Mouse (Mus musculus) midbrain, embryonic 13.5 days (tissue): ENCODE data around the gene Rad9a. TPM values are rescaled to one million over a fixed set of nuclear protein-coding genes. Genes with fewer than 3 reads are reported as not detected.

Experiments used
- ATAC-seq: fragments of 200-750 bp; cut with Nextera tagmentation; 2 replicates; pipeline ENCODE4 v1.8.0; 2017; ENCODE audit warnings: mild to moderate bottlenecking, moderate TSS enrichment, moderate library complexity
- H3K27ac ChIP-seq: fragments of 300-500 bp; sonication (generic); 2 replicates; pipeline ENCODE4 v1.5.1; 2015; ENCODE audit warnings: inconsistent platforms, mild to moderate bottlenecking, moderate library complexity
- H3K27me3 ChIP-seq: fragments of 300-500 bp; sonication (generic); 2 replicates; pipeline ENCODE4 v1.6.1; 2015; ENCODE audit warnings: mild to moderate bottlenecking, inconsistent platforms
- H3K36me3 ChIP-seq: fragments of 300-500 bp; sonication (generic); 2 replicates; pipeline ENCODE4 v1.6.1; 2015; ENCODE audit warnings: mild to moderate bottlenecking, inconsistent platforms
- H3K4me1 ChIP-seq: fragments of 300-500 bp; sonication (generic); replicated peaks from 2 replicates; pipeline ENCODE4 v1.6.1; 2015; ENCODE audit warnings: inconsistent platforms
- H3K4me2 ChIP-seq: fragments of 300-500 bp; sonication (generic); replicated peaks from 2 replicates; pipeline ENCODE4 v1.6.1; 2015; ENCODE audit warnings: moderate library complexity, mild to moderate bottlenecking, inconsistent platforms
- H3K4me3 ChIP-seq: fragments of 300-500 bp; sonication (generic); replicated peaks from 2 replicates; pipeline ENCODE4 v1.5.1; 2015; ENCODE audit warnings: mild to moderate bottlenecking, inconsistent platforms
- H3K9ac ChIP-seq: fragments of 300-500 bp; sonication (generic); replicated peaks from 2 replicates; pipeline ENCODE4 v1.6.1; 2015; ENCODE audit warnings: mild to moderate bottlenecking, inconsistent platforms
- H3K9me3 ChIP-seq: fragments of 300-500 bp; sonication (generic); 2 replicates; pipeline ENCODE4 v1.6.1; 2016; ENCODE audit warnings: mild to moderate bottlenecking, inconsistent platforms
- WGBS: fragments of 180-500 bp; shearing (Covaris S2); methylation state at CpG from one replicate; pipeline ENCODE4 v1.1.7; 2015; 5-methylcytosine and 5-hydroxymethylcytosine counted together
- polyA plus RNA-seq: library from polyadenylated mRNA; unstranded; fragments of >200 nt; fragmentation: Nextera tagmentation; extraction: Ambion mirVana; gene quantifications from 2 replicates; pipeline ENCODE4 v1.2.1, GENCODE M21; 2015

Gene Rad9a
- polyA plus RNA-seq, 1 experiment from 2014 or later: 26.3 TPM

GRCm38 (mm10) chr19:4216041-4216685 lies 14.7 kb upstream of the Rad9a start:
- WGBS: 21% methylated on average over 14 of the region's 14 CpGs
- H3K36me3 ChIP-seq: no peaks in the 10 kb centered on the region
- H3K4me3 ChIP-seq: no peak overlapping the region; the same call in 1 of the 2 replicates
- H3K9ac ChIP-seq: no peak overlapping the region; the same call in 1 of the 2 replicates
- no peaks in the 10 kb centered on the region for H3K9me3 ChIP-seq
- H3K4me2 ChIP-seq: peak overlapping the region; percentile 28
- ATAC-seq: no peak
- peaks cover 80% of the 10 kb centered on the region for H3K27me3 ChIP-seq
- no peak overlapping the region for H3K27ac ChIP-seq
- H3K4me1 ChIP-seq: peaks cover 44% of the 10 kb centered on the region

DNA sequence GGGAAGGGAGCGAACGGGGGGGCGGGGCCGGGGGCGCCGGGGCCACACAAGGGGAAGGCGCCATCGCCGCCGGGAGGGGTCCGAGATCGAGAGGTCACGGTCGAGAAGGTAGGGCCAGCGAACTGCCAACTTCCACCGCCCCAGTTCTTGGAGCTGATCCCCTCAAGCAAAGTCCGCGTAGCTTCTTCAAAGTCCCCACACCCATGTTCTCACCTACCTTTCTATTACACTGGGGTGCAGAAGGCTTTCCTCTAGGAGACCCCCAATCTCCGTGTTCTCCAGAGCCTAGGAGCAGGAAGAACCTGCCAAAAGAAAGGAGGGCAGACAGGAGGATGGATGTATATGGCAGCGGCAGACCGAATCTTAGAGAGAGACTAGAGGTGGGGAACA lies 14.0 kb upstream of the Rad9a start:
- Histone ChIP-seq H3K36me3 (no peaks in the 10 kb centered on the region), H3K4me3 (peak overlapping the region; percentile 56), H3K9ac (peak overlapping the region; percentile 73), H3K27me3 (peaks cover 84% of the 10 kb centered on the region), H3K27ac (no peak overlapping the region), H3K9me3 (no peaks in the 10 kb centered on the region), H3K4me1 (peaks cover 44% of the 10 kb centered on the region), H3K4me2 (peak overlapping the region; percentile 96)
- WGBS: 14% methylated on average over 10 of the region's 21 CpGs
- ATAC-seq: no peak

DNA sequence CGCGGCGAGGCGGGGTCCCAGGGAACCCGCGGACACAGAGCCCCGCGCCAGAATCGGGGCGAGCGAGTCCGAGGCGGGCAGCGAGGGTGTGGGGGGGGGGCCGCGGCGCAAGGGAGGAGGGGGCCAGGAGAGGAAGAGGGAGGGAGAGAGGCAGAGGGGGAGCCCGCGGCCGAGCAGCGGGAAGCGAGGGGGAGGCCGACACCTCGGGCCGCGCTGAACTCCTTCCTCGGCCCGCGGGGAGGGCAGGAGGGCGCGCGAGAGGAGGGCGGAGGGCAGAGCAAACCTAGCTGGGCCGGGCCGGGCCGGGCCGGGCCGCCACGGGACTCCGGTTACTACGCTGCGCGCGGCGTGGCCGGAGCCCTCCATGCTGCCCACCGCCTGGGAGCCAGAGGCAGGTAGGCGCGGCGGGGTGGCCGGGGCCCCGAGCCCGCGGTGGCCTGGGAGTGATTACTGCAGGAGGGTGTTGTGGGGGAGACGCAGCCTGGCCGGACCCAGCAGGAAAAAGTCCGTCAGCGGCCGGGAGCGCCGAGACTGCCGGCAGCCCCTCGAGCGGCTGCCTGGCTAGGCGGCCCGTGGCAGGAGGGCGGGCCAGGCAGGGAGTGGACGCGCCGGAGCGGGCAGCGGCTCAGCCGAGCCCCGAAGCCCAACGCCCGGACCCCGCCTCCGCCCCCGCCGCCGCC lies 13.4 kb upstream of the Rad9a start:
- Histone ChIP-seq H3K27me3 (peaks cover 84% of the 10 kb centered on the region), H3K9ac (peak overlapping the region; percentile 73), H3K36me3 (no peaks in the 10 kb centered on the region), H3K4me3 (peak overlapping the region; percentile 56), H3K4me1 (peaks cover 44% of the 10 kb centered on the region), H3K4me2 (peak overlapping the region; percentile 96), H3K9me3 (no peaks in the 10 kb centered on the region), H3K27ac (no peak overlapping the region)
- peak; percentile 12; the same call in 1 of the 2 replicates for ATAC-seq
- whole genome bisulfite sequencing: 0% methylated on average over 57 of the region's 81 CpGs

GRCm38 (mm10) chr19:4214071-4214770 lies 12.8 kb upstream of the Rad9a start, which contains the start of the genes Clcf1 and AC109138.7:
TSS of gene Clcf1 (plus strand) at chr19:4214238.
TSS of gene AC109138.7 (plus strand) at chr19:4214357.
- Histone ChIP-seq H3K27ac (no peak within 1 kb of the TSS), H3K9ac (peak within 1 kb of the TSS; percentile 73), H3K4me2 (peak within 1 kb of the TSS; percentile 96), H3K4me1 (peaks cover 44% of the 10 kb centered on the region), H3K36me3 (no peaks in the 10 kb centered on the region), H3K9me3 (no peaks in the 10 kb centered on the region), H3K4me3 (peak within 1 kb of the TSS; percentile 56), H3K27me3 (peaks cover 81% of the 10 kb centered on the region)
- ATAC-seq: peak; percentile 66
- under 1% methylated on average over 49 of the region's 49 CpGs for WGBS

GRCm38 (mm10) chr19:4213524-4213974 lies 12.1 kb upstream of the Rad9a start:
- H3K4me1 ChIP-seq: peaks cover 44% of the 10 kb centered on the region
- H3K9ac ChIP-seq: 0 out of 2 replicates have a peak overlapping the region, but pooled peaks have one; percentile 7
- no peaks in the 10 kb centered on the region for H3K9me3 ChIP-seq
- H3K27me3 ChIP-seq: peaks cover 78% of the 10 kb centered on the region
- H3K27ac ChIP-seq: no peak overlapping the region
- 6% methylated on average over 9 of the region's 9 CpGs for WGBS
- H3K4me3 ChIP-seq: no peak overlapping the region
- H3K4me2 ChIP-seq: peak overlapping the region; percentile 96
- no peaks in the 10 kb centered on the region for H3K36me3 ChIP-seq
- no peak for ATAC-seq

DNA sequence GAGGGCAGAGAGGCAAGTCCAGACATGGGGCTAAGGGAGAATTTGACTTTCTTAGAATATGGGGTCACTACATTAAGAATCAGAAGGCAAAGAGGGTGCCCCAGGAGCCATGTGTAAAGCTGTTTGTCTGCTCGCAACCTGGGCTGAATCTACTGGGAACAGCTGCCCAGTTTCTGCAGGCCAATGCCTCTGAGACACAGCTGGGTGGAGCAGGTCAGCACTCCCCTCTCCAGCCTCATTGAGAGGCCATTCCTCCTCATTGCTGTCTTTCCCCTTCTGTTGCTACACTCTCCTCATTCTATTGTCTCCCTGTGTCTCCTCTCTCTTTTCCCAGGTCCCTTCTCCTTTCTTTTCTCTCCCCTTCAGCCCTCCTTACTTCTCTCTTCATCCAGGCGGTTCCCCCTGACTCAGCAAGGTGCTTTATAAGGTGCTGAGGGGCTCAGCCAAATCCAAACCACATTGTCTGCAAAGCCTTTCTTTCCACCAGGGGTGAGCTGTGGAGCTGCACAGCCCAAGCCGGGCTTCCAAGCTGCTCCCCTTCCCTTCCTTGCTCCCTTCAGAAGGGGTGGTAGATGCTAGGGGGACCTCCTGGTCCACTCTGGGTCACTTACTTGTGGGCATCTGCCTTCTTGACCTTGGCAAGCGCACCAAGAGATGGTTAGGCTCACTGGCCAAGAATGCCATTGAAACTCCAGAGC lies 10.6 kb upstream of the Rad9a start:
- 29% methylated on average over 4 of the region's 4 CpGs for WGBS
- H3K27me3 ChIP-seq: peaks cover 62% of the 10 kb centered on the region
- no peak overlapping the region for H3K4me2 ChIP-seq
- H3K27ac ChIP-seq: no peak overlapping the region
- H3K9ac ChIP-seq: no peak overlapping the region
- H3K9me3 ChIP-seq: no peaks in the 10 kb centered on the region
- H3K4me3 ChIP-seq: no peak overlapping the region
- H3K36me3 ChIP-seq: no peaks in the 10 kb centered on the region
- H3K4me1 ChIP-seq: peaks cover 41% of the 10 kb centered on the region
- no peak for ATAC-seq

DNA sequence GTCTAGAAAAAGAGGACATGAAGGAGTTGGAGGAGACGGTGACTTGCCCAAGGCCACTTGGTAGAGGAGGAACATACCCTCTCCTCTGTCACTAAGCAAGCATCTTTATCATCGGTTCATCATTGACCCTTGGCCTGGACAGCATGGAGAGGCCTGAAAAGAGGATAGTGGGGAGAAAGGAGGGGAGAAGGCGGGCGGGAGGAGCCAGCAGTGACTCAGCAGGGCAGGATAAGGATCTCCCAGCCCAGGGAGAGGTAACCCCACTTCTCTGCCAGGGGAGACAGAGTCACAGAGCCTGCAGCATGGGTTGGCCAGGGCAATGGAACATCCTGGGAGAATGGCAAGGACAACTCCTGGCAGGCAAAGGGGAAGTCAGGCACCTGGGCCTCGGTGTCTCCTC lies 7.1 kb upstream of the Rad9a start:
- ATAC-seq: no peak
- Histone ChIP-seq H3K27ac (no peak overlapping the region), H3K27me3 (peaks cover 49% of the 10 kb centered on the region), H3K4me3 (no peak overlapping the region), H3K36me3 (no peaks in the 10 kb centered on the region), H3K4me1 (peaks cover 12% of the 10 kb centered on the region), H3K4me2 (no peak overlapping the region), H3K9ac (no peak overlapping the region), H3K9me3 (no peaks in the 10 kb centered on the region)
- WGBS: 67% methylated on average over 5 of the region's 5 CpGs

- Histone ChIP-seq H3K4me2 (no peak overlapping the region), H3K9me3 (no peaks in the 10 kb centered on the region), H3K27me3 (peaks cover 40% of the 10 kb centered on the region), H3K36me3 (no peaks in the 10 kb centered on the region), H3K4me3 (no peak overlapping the region), H3K4me1 (peaks cover 6% of the 10 kb centered on the region), H3K27ac (no peak overlapping the region), H3K9ac (no peak overlapping the region)
- 2% methylated on average over 2 of the region's 2 CpGs for WGBS
- peak; percentile 29; the same call in 1 of the 2 replicates for ATAC-seq
These were observed 5.5 kb upstream of the Rad9a start for GRCm38 (mm10) chr19:4206971-4207370.

DNA sequence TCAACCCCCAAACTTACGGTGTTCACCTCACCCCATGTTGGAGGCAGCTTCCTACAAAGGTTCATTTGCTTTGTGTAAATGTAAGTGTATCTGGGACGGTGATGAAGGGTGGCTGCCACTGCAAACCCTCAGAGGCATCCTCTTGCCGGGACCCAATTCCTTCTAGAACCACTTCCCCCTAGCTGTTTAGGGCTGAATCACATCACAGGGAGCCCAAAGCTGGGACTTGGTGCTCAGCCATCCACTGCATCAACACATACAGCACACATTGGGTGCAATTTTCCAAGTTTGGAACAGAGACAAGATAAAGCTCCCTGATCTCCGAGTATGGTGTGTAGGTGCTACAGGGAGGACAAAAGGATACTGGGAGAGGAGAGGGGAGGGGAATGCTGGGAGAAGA lies 3.4 kb upstream of the Rad9a start:
- H3K4me1 ChIP-seq: peaks cover 22% of the 10 kb centered on the region
- no peak overlapping the region for H3K27ac ChIP-seq
- H3K27me3 ChIP-seq: peaks cover 28% of the 10 kb centered on the region
- no peak overlapping the region for H3K4me3 ChIP-seq
- no peaks in the 10 kb centered on the region for H3K9me3 ChIP-seq
- ATAC-seq: no peak
- no peaks in the 10 kb centered on the region for H3K36me3 ChIP-seq
- no peak overlapping the region for H3K9ac ChIP-seq
- 68% methylated on average over 4 of the region's 4 CpGs for WGBS
- H3K4me2 ChIP-seq: no peak overlapping the region

DNA sequence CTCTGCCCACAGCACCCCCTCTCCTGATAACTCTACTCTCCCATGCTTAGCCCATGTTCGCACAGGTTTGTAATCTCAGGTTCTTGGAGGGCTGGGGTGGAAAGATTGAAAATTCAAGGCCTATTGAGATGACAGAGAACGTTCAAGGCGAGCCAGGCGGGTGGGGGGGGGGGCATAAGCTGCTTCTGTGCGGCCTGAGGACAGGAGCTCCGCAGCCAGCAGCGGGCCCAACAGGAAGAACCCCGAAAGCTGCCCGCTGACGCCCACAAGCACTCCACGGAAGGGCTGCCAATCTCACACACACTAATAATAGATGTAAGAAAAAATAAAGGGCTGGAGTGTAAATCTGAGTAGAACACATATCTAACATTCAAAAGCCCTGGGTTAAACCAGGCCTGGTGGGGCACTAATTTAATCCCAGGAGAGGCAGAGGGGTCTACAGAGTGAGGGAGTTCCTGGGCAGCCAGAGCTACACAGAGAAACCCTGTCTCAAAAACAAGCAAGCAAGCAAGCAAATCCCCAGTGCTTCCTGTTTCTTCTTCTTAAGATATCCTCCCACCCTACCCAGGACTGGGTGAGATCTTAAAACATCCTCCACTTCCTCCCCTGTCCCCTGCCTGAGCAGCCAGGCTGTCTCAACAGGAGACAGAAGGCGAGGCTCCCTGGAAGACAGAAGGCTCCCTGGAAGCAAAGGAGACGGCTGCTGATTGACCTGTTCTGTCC lies 2.3 kb upstream of the Rad9a start:
- H3K9me3 ChIP-seq: no peaks in the 10 kb centered on the region
- H3K4me3 ChIP-seq: no peak overlapping the region
- H3K27me3 ChIP-seq: peaks cover 28% of the 10 kb centered on the region
- 62% methylated on average over 13 of the region's 13 CpGs for WGBS
- no peak overlapping the region for H3K27ac ChIP-seq
- peaks cover 23% of the 10 kb centered on the region for H3K4me1 ChIP-seq
- no peak overlapping the region for H3K4me2 ChIP-seq
- no peak overlapping the region for H3K9ac ChIP-seq
- ATAC-seq: no peak
- H3K36me3 ChIP-seq: peaks cover 6% of the 10 kb centered on the region; the same call in 1 of the 2 replicates

DNA sequence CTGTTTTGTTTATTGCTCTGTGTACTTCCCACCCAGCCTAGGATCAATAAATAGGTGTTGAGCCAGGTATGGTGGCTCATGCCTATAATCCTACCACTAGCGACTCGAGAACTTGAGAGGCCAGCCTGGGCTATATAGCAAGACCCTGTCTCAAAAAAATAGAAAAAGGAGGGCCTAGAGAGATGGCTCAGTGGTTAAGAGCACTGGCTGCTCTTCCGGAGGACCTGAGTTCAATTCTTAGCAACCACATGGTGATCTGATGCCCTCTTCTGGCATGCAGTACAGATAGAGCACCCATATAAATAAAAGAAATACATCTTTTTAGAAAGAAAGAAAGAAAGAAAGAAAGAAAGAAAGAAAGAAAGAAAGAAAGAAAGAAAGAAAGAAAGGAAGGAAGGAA lies 1.7 kb upstream of the Rad9a start:
- Histone ChIP-seq H3K9me3 (no peaks in the 10 kb centered on the region), H3K27me3 (peaks cover 28% of the 10 kb centered on the region), H3K36me3 (peaks cover 6% of the 10 kb centered on the region; the same call in 1 of the 2 replicates), H3K9ac (no peak overlapping the region), H3K4me2 (no peak overlapping the region), H3K4me3 (no peak overlapping the region), H3K27ac (no peak overlapping the region), H3K4me1 (peaks cover 23% of the 10 kb centered on the region)
- no peak for ATAC-seq
- WGBS: 74% methylated on average over 3 of the region's 3 CpGs
